Mouse (Mus musculus): ENCODE measurements around the gene Tuba8.

The Tuba8 gene

DNA sequence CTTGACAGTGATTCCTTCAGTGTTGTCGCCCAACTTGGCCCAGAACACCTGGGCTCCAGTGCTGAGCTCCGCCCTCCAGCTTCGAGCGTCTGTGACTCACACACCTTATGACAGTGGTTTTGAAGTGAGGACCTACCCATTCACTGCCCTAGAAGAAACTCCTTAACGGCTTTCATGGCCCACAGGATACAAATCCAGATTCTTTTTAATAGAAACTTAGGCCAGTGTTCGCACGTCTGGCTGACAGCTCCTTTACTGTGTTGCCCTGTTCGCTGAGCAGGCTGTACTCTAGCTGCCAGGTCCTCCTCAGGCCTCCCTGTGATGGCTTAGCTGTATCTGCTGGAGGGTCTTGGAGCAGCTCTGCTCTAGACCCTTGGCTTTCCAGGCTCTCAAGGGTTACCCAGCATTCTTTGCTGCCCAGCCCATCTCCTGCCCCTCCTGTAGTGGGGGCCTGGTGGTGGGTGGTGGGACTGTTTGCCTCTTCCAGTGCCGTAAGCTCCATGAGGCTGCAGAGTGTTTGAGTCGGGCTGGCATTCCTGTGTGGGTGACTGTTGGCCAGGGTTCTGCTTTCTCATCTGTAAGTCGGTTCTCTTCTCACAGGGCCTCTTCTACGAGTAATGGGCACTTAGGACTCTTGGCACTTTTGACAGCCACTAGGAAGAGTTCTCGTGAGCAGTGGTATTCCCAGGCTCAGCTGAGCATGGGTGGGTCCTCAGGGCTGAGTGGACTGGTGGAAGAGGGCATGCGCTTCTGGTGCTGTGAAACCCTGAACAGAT, 15.4 kb upstream of the Tuba8 start:
- ATAC-seq (ENCODE audit: low TSS enrichment): peak; percentile 88

DNA sequence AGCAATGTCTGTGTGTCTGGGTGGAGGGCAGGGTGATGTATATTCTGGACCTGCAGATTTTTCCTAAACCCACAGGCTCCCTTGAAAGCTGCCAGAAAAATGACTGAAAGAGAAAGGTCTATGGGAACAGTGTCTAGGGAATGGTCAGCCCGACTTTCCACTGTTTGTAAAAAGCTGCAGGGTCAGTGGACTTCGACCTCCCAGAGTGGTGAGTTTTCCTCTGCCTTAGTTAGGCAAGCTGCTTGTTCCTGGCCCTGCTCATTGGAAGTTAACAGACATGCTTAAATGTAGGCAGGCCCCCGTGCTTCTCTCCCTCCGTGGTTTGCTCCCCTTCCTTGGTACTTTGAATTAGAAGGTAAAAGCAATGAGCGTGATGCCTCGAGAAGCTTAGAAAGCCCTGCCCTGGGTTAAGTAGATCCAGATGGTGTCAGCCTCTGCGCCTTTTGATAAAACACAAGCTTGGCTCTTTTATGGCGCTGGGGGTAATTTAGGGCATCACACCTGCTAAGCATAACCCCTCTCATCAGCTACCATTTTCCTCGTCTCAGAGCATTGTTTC, 12.6 kb upstream of the Tuba8 start:
- ATAC-seq (ENCODE audit: low TSS enrichment): no peak

- no peak for ATAC-seq (ENCODE audit: low TSS enrichment)
These were observed 10.0 kb upstream of the Tuba8 start for GRCm38 (mm10) chr6:121200458-121200857.

- ATAC-seq (ENCODE audit: low TSS enrichment): no peak
These were observed 8.5 kb upstream of the Tuba8 start for GRCm38 (mm10) chr6:121202026-121202425.

GRCm38 (mm10) chr6:121206481-121206880, 4.0 kb upstream of the Tuba8 start:
- no peak for ATAC-seq (ENCODE audit: low TSS enrichment)

- ATAC-seq (ENCODE audit: low TSS enrichment): no peak
These were observed 912 bp upstream of the Tuba8 start for GRCm38 (mm10) chr6:121209584-121209983.

DNA sequence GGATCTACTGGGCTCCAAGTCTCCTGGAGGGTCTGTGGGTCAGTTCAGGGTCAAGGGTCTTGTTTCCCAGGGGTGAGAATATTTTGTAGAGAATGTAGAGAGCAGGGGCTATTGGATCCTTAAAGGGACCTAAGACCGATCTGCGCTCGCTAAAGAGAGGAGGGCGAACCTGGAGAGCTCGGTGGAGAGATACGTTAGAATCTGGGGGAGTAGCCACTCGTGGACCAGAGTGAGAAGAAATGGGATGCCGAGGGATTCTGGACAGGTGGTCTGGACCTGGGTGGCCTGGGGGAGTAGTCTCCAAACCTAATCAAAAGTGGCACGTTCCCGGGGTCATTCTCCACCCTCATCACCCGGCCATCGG, 412 bp downstream of the Tuba8 start:
- peak; percentile 13 for ATAC-seq (ENCODE audit: low TSS enrichment)

GRCm38 (mm10) chr6:121211743-121212142, 1.2 kb downstream of the Tuba8 start:
- ATAC-seq (ENCODE audit: low TSS enrichment): no peak

- ATAC-seq (ENCODE audit: low TSS enrichment): no peak
These were observed 2.5 kb downstream of the Tuba8 start for GRCm38 (mm10) chr6:121212988-121213387.

DNA sequence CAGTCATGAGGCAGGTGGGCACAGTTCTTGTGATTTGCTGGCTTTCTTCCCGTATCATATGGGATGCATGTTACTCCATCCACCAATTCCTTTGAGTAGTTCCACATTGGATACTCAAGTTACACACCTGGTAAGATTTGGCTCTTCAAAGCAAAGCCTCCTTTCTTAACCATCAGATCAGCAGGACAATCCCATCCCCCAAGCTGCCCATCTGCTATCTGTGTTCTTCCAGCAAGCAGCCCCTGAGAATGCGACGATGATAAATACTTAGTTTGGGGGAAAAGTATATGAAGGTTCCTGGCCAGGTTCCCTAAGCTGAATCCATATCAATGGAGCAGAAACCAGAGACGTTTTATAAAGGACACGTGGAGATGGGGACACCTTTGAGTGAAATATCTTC, 3.7 kb downstream of the Tuba8 start:
- ATAC-seq (ENCODE audit: low TSS enrichment): no peak

DNA sequence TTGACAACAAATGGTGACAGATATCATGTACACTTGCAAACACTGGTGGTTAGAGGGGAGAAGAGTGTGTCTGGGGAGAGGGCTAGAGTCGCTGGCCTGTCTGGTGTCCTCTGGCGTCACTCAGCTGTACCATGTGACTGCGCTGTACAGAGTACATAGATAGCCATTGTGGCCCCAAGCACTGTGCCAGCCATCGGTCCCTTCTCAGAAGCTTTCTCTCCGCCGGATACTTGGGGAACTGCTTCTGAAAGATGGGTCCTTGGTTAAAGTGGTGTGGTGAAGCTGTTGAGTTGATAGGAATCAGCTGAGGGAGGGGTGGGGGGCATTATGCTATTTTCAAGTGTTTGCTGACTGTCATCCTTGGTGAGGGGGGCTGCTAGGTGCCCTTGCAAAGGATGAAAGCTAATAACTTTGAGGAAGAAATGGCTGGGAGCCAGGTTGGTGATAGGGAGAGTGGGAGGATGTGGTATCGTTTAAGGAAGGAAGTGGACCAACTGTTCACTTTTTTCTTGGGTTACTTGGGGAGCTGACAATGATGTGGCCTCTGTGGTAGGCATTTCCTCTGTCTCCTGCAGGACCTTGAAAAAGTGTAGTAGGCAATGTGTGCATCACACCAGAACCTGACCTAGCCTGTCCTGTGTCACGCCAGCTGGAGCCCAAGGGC, 4.3 kb downstream of the Tuba8 start:
- no peak for ATAC-seq (ENCODE audit: low TSS enrichment)

- no peak for ATAC-seq (ENCODE audit: low TSS enrichment)
These were observed 4.8 kb downstream of the Tuba8 start for GRCm38 (mm10) chr6:121215336-121215735.

- peak; percentile 43 for ATAC-seq (ENCODE audit: low TSS enrichment)
These were observed 5.4 kb downstream of the Tuba8 start for GRCm38 (mm10) chr6:121215896-121216295.

DNA sequence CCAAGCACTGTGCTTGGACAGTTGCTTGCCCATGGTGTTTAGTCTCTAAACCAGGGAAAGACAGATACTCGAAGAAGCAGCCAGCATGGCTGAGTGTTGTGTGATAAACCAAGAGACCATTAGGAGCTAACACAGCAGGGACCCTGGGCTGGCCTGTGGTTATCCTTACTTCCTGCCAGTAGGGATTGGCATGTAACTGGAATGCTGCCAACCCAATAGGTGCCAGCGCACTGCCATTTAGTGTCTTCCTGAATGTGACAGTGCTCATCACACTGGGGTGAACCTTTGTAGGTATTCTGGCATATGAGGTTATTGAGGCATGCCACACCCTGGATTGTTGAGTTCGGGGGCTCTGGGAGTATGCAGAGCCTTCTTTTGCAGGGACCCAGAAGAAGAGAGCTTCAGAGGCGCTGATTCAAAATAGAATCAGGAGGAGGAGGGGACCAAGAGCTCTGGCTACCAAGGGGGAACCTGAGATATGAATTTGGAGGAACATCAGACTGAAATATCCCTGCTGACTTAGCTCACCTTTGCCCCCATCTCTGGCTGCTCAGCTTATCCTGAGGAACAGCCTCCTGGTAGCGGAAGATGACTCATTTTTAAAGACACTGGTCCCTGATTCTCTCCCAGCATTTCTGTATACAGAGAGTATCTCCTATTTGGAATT, 6.2 kb downstream of the Tuba8 start:
- peak; percentile 13 for ATAC-seq (ENCODE audit: low TSS enrichment)

GRCm38 (mm10) chr6:121218002-121218401, 7.5 kb downstream of the Tuba8 start:
- ATAC-seq (ENCODE audit: low TSS enrichment): no peak

DNA sequence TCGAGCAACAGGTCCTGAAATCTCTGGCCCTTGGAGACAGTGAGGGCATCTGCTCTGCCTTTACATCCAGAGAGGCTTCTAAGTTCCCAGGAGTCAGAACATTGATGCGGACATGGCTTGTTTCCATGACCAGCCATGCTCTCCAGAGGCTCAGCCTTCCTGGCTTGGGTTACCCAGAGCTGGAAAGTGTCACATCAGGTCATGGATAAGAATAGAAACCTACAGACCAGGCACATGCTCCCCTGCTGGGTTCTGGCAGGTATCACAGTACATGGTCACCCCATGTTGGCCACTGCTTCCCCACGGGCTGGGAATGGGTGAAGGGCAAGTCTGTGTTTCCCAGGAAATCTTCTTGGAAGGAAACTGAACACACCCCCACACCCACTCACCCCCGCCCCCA, 8.9 kb downstream of the Tuba8 start:
- no peak for ATAC-seq (ENCODE audit: low TSS enrichment)

DNA sequence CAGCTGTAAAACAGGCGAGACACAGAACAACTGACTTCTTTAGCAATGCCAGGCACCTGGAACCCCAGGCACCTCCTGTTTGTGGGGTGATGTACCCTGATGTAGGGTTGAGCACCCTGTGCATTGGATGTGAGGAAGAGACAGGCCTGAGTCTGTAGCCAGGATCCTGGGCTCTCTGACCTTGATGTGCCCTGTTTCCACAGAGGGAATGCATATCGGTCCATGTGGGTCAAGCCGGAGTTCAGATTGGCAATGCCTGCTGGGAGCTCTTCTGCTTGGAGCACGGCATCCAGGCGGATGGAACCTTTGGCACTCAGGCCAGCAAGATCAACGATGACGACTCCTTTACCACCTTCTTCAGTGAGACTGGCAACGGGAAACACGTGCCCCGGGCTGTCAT, 9.7 kb downstream of the Tuba8 start:
- ATAC-seq (ENCODE audit: low TSS enrichment): no peak

DNA sequence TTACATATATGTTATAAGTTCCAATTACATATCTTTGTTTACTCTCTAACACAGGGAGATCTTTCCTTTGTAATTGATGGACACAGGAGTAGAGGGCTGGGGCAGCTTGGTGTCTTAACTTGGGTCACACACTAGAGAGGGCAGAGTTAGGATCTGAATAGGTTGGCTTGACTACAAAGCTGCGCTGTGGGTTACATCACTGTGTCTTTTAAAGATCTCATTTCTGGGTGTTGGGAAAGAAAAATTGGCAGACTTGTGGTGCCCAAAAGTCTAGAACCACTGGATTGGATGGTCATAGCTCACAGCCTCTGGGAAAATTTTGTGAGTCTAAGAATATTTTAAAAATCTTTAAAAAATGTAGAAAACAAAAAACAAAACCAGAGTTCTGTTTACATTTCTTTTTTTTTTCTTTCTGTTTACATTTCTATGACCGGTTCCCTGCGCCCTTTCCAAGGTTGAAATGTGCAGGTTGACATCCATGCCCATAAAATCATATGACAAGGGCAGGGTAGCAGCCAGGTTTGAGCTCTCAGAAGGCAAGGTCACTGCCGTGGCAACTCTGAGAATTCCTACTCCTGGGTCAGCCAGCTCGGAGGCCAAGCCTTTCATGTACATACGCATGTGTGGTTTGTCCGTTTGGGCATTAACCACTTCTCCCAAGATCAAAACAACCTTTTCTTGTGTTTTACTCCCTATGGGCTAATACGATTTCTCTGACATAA, 11.5 kb downstream of the Tuba8 start:
- ATAC-seq (ENCODE audit: low TSS enrichment): no peak

DNA sequence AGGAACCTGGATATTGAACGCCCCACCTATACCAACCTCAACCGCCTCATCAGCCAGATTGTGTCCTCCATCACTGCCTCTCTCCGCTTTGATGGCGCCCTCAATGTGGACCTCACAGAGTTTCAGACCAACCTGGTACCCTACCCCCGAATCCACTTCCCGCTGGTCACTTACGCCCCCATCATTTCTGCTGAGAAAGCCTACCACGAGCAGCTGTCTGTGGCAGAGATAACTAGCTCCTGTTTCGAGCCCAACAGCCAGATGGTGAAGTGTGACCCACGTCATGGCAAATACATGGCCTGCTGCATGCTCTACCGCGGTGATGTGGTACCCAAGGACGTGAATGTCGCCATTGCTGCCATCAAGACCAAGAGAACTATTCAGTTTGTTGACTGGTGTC, 12.5 kb downstream of the Tuba8 start:
- ATAC-seq (ENCODE audit: low TSS enrichment): no peak

- ATAC-seq (ENCODE audit: low TSS enrichment): no peak
These were observed 13.6 kb downstream of the Tuba8 start for GRCm38 (mm10) chr6:121224067-121224466.

- ATAC-seq (ENCODE audit: low TSS enrichment): no peak
These were observed 14.5 kb downstream of the Tuba8 start for GRCm38 (mm10) chr6:121224993-121225392.

- peak; percentile 62; the same call in 1 of the 2 replicates for ATAC-seq (ENCODE audit: low TSS enrichment)
These were observed 15.5 kb downstream of the Tuba8 start for GRCm38 (mm10) chr6:121226043-121226442.

Data from frontal cortex, adult (tissue).